In the genomic region with DNA sequence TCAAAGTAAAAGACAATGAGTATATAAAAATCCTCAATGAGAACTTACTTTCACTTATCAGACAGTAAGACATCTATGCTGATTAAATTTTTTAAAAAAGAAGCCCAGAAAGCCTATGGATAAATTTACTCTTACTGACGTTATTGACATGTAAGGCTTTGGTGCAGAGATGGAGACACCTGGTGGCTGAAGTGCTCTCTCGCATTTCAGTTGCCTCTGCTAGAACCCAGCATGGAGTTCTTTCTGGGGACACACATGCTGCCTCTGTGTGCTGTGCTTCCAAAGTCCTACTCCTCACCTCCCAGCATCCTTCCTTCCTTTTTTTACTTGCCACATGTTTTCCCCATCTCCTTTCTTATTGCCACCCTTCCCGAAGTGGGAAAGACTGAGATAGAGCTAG, we compare ENCODE assay signal across 8 mouse cellular contexts. TPM values are rescaled to one million over a fixed set of nuclear protein-coding genes. Genes with fewer than 3 reads are reported as not detected.
DNase-seq lines count a peak whose midpoint lies in the region; ATAC-seq and TF ChIP-seq lines count a peak whose summit lies in the region.

No protein-coding gene starts in this region.

- H3K27ac ChIP-seq in liver, adult 2 months (replicated peaks; ENCODE audit: insufficient read depth, low read depth, low read length) = no peak overlapping the region
- H3K27ac ChIP-seq in liver, embryonic 11.5 days (ENCODE audit: low read depth, low read length) = no peak overlapping the region
- no peak overlapping the region for H3K27ac ChIP-seq in hindbrain, embryonic 16.5 days (ENCODE audit: low read depth, low read length)

- H3K9ac ChIP-seq in liver, adult 2 months (ENCODE audit: low read depth, low read length) = no peak overlapping the region
- no peak overlapping the region for H3K9ac ChIP-seq in liver, embryonic 11.5 days (ENCODE audit: low read depth, low read length)
- H3K9ac ChIP-seq in hindbrain, embryonic 16.5 days (ENCODE audit: low read depth, low read length) = no peak overlapping the region

- H3K36me3 ChIP-seq in liver, adult 2 months (ENCODE audit: control insufficient read depth, insufficient read depth, low read length) = no peaks in the 10 kb centered on the region
- no peaks in the 10 kb centered on the region for H3K36me3 ChIP-seq in liver, embryonic 11.5 days (ENCODE audit: control insufficient read depth, insufficient read depth, low read length)
- no peaks in the 10 kb centered on the region for H3K36me3 ChIP-seq in hindbrain, embryonic 16.5 days (ENCODE audit: control insufficient read depth, insufficient read depth, low read length)

- WGBS in liver, adult 2 months = 26% methylated on average over 3 of the region's 3 CpGs
- 31% methylated on average over 3 of the region's 3 CpGs for WGBS in liver, embryonic 11.5 days
- 28% methylated on average over 3 of the region's 3 CpGs for WGBS in hindbrain, embryonic 16.5 days

- no peak for TF ChIP-seq POLR2A in liver, adult 2 months (IDR thresholded peaks at IDR 0.05; ENCODE audit: extremely low read depth, insufficient read depth, low read length)

- no peak overlapping the region for H3K4me2 ChIP-seq in liver, embryonic 11.5 days
- H3K4me2 ChIP-seq in hindbrain, embryonic 16.5 days (ENCODE audit: low read length) = no peak overlapping the region

- no peaks in the 10 kb centered on the region for H3K9me3 ChIP-seq in liver, embryonic 11.5 days (ENCODE audit: control insufficient read depth, low read length)
- H3K9me3 ChIP-seq in hindbrain, embryonic 16.5 days (ENCODE audit: control insufficient read depth, low read length) = no peaks in the 10 kb centered on the region

- DNase-seq in liver, adult 2 months (ENCODE audit: extremely low read depth, low read depth, low spot score) = peak; percentile 1
- no peak for DNase-seq in liver, embryonic 11.5 days (ENCODE audit: low spot score)
- peak; percentile 59 for DNase-seq in adrenal gland, postnatal 10 days
- peak; percentile 52 for DNase-seq in embryo, embryonic 11 days
- DNase-seq in left cerebral cortex, postnatal 4 days = peak; percentile 55
- peak; percentile 13 for DNase-seq in retina, adult 2 months (ENCODE audit: low read depth, low spot score)
- DNase-seq in B cell, adult 2 months = no peak

- H3K79me2 ChIP-seq in liver, adult 2 months (ENCODE audit: control insufficient read depth, insufficient read depth, low read length) = no peaks in the 10 kb centered on the region

- no peaks in the 10 kb centered on the region; the same call in 1 of the 2 replicates for H3K4me1 ChIP-seq in liver, adult 2 months (ENCODE audit: control insufficient read depth, insufficient read depth, low read length)
- no peaks in the 10 kb centered on the region for H3K4me1 ChIP-seq in liver, embryonic 11.5 days (replicated peaks; ENCODE audit: control insufficient read depth, insufficient read depth, low read length)
- H3K4me1 ChIP-seq in hindbrain, embryonic 16.5 days (ENCODE audit: control insufficient read depth, insufficient read depth, low read depth, low read length) = no peaks in the 10 kb centered on the region

- H3K27me3 ChIP-seq in liver, adult 2 months (ENCODE audit: control insufficient read depth, insufficient read depth, low read length) = no peaks in the 10 kb centered on the region
- H3K27me3 ChIP-seq in liver, embryonic 11.5 days (replicated peaks; ENCODE audit: control insufficient read depth, insufficient read depth, low read length) = no peaks in the 10 kb centered on the region
- no peaks in the 10 kb centered on the region for H3K27me3 ChIP-seq in hindbrain, embryonic 16.5 days (replicated peaks; ENCODE audit: control insufficient read depth, insufficient read depth, low read length)

- intact Hi-C loops in left cerebral cortex, postnatal 4 days (cut with DNase I) = loop anchor here (5.0 kb wide), 2 partner anchors 145 to 410 kb away; no protein-coding TSS in a partner anchor

- ATAC-seq in liver, embryonic 11.5 days (replicated peaks; ENCODE audit: low FRiP score) = no peak
- peak; percentile 83; the same call in 1 of the 2 replicates for ATAC-seq in hindbrain, embryonic 16.5 days

- peak; percentile 32; the same call in 1 of the 2 replicates for TF ChIP-seq CTCF in liver, adult 2 months (IDR thresholded peaks at IDR 0.05; ENCODE audit: low read depth, low read length)

- H3K4me3 ChIP-seq in liver, adult 2 months (ENCODE audit: insufficient read depth, low read depth, low read length) = no peak overlapping the region
- H3K4me3 ChIP-seq in liver, embryonic 11.5 days (ENCODE audit: low read depth, low read length) = no peak overlapping the region
- no peak overlapping the region for H3K4me3 ChIP-seq in hindbrain, embryonic 16.5 days (ENCODE audit: low read length)

RNA-seq across cellular contexts. Expression of a gene that starts 58.4 kb away (rescaled TPM):
- total RNA-seq in liver, adult 2 months (2014; rRNA removed) = not detected in 2 replicates
- polyA plus RNA-seq in liver, adult 2 months (2012; rRNA removed) = not detected in 2 replicates
- polyA plus RNA-seq in liver, embryonic 11.5 days (2014; fragmentation: Nextera tagmentation; extraction: Ambion mirVana) = not detected in 2 replicates
- under 1 TPM; 0.12 to 0.27 TPM for total RNA-seq in adrenal gland, postnatal 10 days (2021)
- polyA plus RNA-seq in hindbrain, embryonic 16.5 days (2015; fragmentation: Nextera tagmentation; extraction: Ambion mirVana) = 1.0 and 2.1 TPM in 2 replicates
- total RNA-seq in left cerebral cortex, postnatal 4 days (2021) = 1 to 10 TPM; 1.1 to 1.2 TPM

Comparison
In these comparisons a context has a peak if more than half of its experiments do, and no peak if none do; other contexts are left out.
1. DNase-seq: peak in liver, adult 2 months (single experiment), adrenal gland, postnatal 10 days (single experiment), embryo, embryonic 11 days (single experiment), left cerebral cortex, postnatal 4 days (single experiment) and retina, adult 2 months (single experiment); none in liver, embryonic 11.5 days (single experiment) and B cell, adult 2 months (0 of 2).